In the genomic region with DNA sequence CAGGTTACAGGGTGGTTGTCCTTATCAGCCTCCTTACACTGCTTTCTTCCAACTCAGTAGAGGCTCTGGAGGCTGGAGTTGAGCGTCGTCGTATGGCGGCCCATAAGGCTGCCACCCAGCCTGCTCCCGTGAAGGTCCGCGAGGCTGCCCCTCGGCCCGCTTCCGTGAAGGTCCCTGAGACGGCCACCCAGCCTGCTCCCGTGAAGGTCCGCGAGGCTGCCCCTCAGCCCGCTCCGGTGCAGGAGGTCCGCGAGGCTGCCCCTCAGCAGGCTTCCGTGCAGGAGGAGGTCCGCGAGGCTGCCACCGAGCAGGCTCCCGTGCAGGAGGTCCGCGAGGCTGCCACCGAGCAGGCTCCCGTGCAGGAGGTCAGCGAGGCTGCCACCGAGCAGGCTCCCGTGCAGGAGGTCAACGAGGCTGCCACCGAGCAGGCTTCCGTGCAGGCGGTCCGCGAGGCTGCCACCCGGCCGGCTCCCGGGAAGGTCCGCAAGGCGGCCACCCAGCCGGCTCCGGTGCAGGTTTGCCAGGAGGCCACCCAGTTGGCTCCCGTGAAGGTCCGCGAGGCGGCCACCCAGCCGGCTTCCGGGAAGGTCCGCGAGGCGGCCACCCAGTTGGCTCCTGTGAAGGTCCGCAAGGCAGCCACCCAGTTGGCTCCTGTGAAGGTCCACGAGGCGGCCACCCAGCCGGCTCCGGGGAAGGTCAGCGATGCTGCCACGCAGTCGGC, we compare ENCODE assay signal across 8 mouse cellular contexts. TPM values are rescaled to one million over a fixed set of nuclear protein-coding genes. Genes with fewer than 3 reads are reported as not detected.
DNase-seq lines count a peak whose midpoint lies in the region; ATAC-seq lines count a peak whose summit lies in the region.

No protein-coding gene starts in this region.

- intact Hi-C loops in heart, postnatal 36 days (cut with DNase I): no loop called here

- no peaks in the 10 kb centered on the region for H3K4me1 ChIP-seq in forebrain, embryonic 14.5 days (ENCODE audit: control insufficient read depth, insufficient read depth, low read length)
- peaks cover 10% of the 10 kb centered on the region for H3K4me1 ChIP-seq in midbrain, embryonic 10.5 days

- peak overlapping the region; percentile 65 for H3K4me2 ChIP-seq in forebrain, embryonic 14.5 days (ENCODE audit: low read length)

- peak overlapping the region; percentile 32 for H3K4me3 ChIP-seq in forebrain, embryonic 14.5 days (ENCODE audit: low read depth, low read length)
- peak overlapping the region; percentile 63 for H3K4me3 ChIP-seq in midbrain, embryonic 10.5 days

- DNase-seq in Muller cell, postnatal 12 days (ENCODE audit: inconsistent ontology term): peak; percentile 47
- peak; percentile 28 for DNase-seq in brain, adult 2 months (ENCODE audit: low read depth, low spot score)
- no peak for DNase-seq in forebrain, embryonic 14.5 days (ENCODE audit: low spot score)
- DNase-seq in heart, postnatal 36 days: peak; percentile 25 to 46
- DNase-seq in kidney, postnatal 4 days: peak; percentile 59 to 70
- DNase-seq in midbrain, embryonic 10.5 days (ENCODE audit: low spot score): peak; percentile 63
- peak; percentile 34 for DNase-seq in urinary bladder, postnatal 14 days (ENCODE audit: low spot score)
- DNase-seq in left cerebral cortex, adult 11 months (ENCODE audit: low spot score): no peak

- H3K36me3 ChIP-seq in forebrain, embryonic 14.5 days (ENCODE audit: control insufficient read depth, insufficient read depth, low read length): no peaks in the 10 kb centered on the region
- H3K36me3 ChIP-seq in midbrain, embryonic 10.5 days: no peaks in the 10 kb centered on the region

- H3K9me3 ChIP-seq in forebrain, embryonic 14.5 days (replicated peaks; ENCODE audit: control insufficient read depth, low read length): no peaks in the 10 kb centered on the region
- H3K9me3 ChIP-seq in midbrain, embryonic 10.5 days (replicated peaks): no peaks in the 10 kb centered on the region

- peaks cover 28% of the 10 kb centered on the region for H3K27me3 ChIP-seq in forebrain, embryonic 14.5 days (replicated peaks; ENCODE audit: control insufficient read depth, insufficient read depth, low read length)
- H3K27me3 ChIP-seq in midbrain, embryonic 10.5 days (ENCODE audit: low read depth, poor library complexity, severe bottlenecking): peaks cover 54% of the 10 kb centered on the region

- WGBS in forebrain, embryonic 14.5 days: 5% methylated on average over 59 of the region's 60 CpGs
- WGBS in midbrain, embryonic 10.5 days: 5% methylated on average over 60 of the region's 60 CpGs

- 0 out of 2 replicates have a peak, but pooled peaks have one; percentile 37 for ATAC-seq in forebrain, embryonic 14.5 days

- H3K27ac ChIP-seq in forebrain, embryonic 14.5 days (ENCODE audit: low read depth, low read length): no peak overlapping the region
- H3K27ac ChIP-seq in midbrain, embryonic 10.5 days (replicated peaks): peak overlapping the region; percentile 79

- peak overlapping the region; percentile 56 for H3K9ac ChIP-seq in forebrain, embryonic 14.5 days (ENCODE audit: low read length)

RNA-seq across cellular contexts. Expression of a gene that starts 1.0 kb away (rescaled TPM):
- polyA plus RNA-seq in forebrain, embryonic 14.5 days (2014; fragmentation: Nextera tagmentation; extraction: Ambion mirVana): not detected in 2 replicates
- not detected for total RNA-seq in heart, postnatal 36 days (2021)
- not detected in 2 replicates for polyA plus RNA-seq in midbrain, embryonic 10.5 days (2016; fragmentation: Nextera tagmentation; extraction: Ambion mirVana)

RNA-seq across cellular contexts. Expression of a gene that starts 1.7 kb away (rescaled TPM):
- polyA plus RNA-seq in forebrain, embryonic 14.5 days (2014; fragmentation: Nextera tagmentation; extraction: Ambion mirVana): not detected in 2 replicates
- not detected for total RNA-seq in heart, postnatal 36 days (2021)
- not detected in 2 replicates for polyA plus RNA-seq in midbrain, embryonic 10.5 days (2016; fragmentation: Nextera tagmentation; extraction: Ambion mirVana)

RNA-seq across cellular contexts. Expression of a gene that starts 9.9 kb away (rescaled TPM):
- 135 and 138 TPM in 2 replicates for polyA plus RNA-seq in forebrain, embryonic 14.5 days (2014; fragmentation: Nextera tagmentation; extraction: Ambion mirVana)
- 10 to 100 TPM; 50.5 to 50.8 TPM for total RNA-seq in heart, postnatal 36 days (2021)
- polyA plus RNA-seq in midbrain, embryonic 10.5 days (2016; fragmentation: Nextera tagmentation; extraction: Ambion mirVana): 143 and 150 TPM in 2 replicates

RNA-seq across cellular contexts. Expression of a gene that starts 58.7 kb away (rescaled TPM):
- polyA plus RNA-seq in forebrain, embryonic 14.5 days (2014; fragmentation: Nextera tagmentation; extraction: Ambion mirVana): 0.51 and 0.69 TPM in 2 replicates
- total RNA-seq in heart, postnatal 36 days (2021): 1 to 10 TPM; 3.6 to 4.4 TPM
- 1.6 and 1.9 TPM in 2 replicates for polyA plus RNA-seq in midbrain, embryonic 10.5 days (2016; fragmentation: Nextera tagmentation; extraction: Ambion mirVana)

Comparison
In these comparisons a context has a peak if more than half of its experiments do, and no peak if none do; other contexts are left out.
1. DNase-seq: peak in Muller cell, postnatal 12 days (single experiment), brain, adult 2 months (single experiment), heart, postnatal 36 days (2 of 2), kidney, postnatal 4 days (2 of 2), midbrain, embryonic 10.5 days (single experiment) and urinary bladder, postnatal 14 days (single experiment); none in forebrain, embryonic 14.5 days (single experiment) and left cerebral cortex, adult 11 months (single experiment).